Mouse (Mus musculus) B cell, adult 67 days (primary cell): Measurements from ENCODE around the gene Gadd45gip1. TPM values are rescaled to one million over a fixed set of nuclear protein-coding genes. Genes with fewer than 3 reads are reported as not detected.

ENCODE experiments used
- total RNA-seq, 2 experiments: library from RNA; stranded (reverse); gene quantifications; 4 replicates each; pipeline ENCODE4 v1.2.4; 2023

Gadd45gip1 gene
- total RNA-seq: 10 to 100 TPM; 11.6 to 15.1 TPM

GRCm38 (mm10) chr8:84831490-84831889 lies at the start of gene Gadd45gip1:
TSS of gene Gadd45gip1 (plus strand) at chr8:84831522.

GRCm38 (mm10) chr8:84799999-84800831 lies 31.1 kb upstream of the Gadd45gip1 start, which contains the start of gene Nfix:
TSS of gene Nfix (minus strand) at chr8:84800344.

GRCm38 (mm10) chr8:84822723-84823122 lies 8.6 kb upstream of the Gadd45gip1 start, which contains the start of gene Dand5:
TSS of gene Dand5 (minus strand) at chr8:84822823.

GRCm38 (mm10) chr8:84840248-84840999 lies 9.1 kb downstream of the Gadd45gip1 start, which contains the start of gene Rad23a:
TSS of gene Rad23a (minus strand) at chr8:84840665.

GRCm38 (mm10) chr8:84846722-84847572 lies 15.6 kb downstream of the Gadd45gip1 start, which contains the start of gene Calr:
TSS of gene Calr (minus strand) at chr8:84846934.

GRCm38 (mm10) chr8:84856864-84857441 lies 25.6 kb downstream of the Gadd45gip1 start, which contains the start of gene Farsa:
TSS of gene Farsa (plus strand) at chr8:84856989.

GRCm38 (mm10) chr8:84871376-84872308 lies 40.3 kb downstream of the Gadd45gip1 start, which contains the start of gene Syce2:
TSS of gene Syce2 (plus strand) at chr8:84872111.

Other genes starting within 250 kb of the Gadd45gip1 start
- 100 to 1,000 TPM; 226 to 246 TPM for gene Ier2, start 168.7 kb upstream of the Gadd45gip1 start, total RNA-seq
- gene Trmt1, start 145.2 kb upstream of the Gadd45gip1 start, total RNA-seq: 100 to 1,000 TPM; 187 to 197 TPM
- gene Nacc1, start 143.7 kb upstream of the Gadd45gip1 start, total RNA-seq: 10 to 100 TPM; 60.9 to 61.2 TPM
- gene Lyl1, start 130.1 kb upstream of the Gadd45gip1 start, total RNA-seq: 100 to 1,000 TPM; 121 to 155 TPM
- gene G430095P16Rik, start 108.5 kb upstream of the Gadd45gip1 start, total RNA-seq: not detected
- gene Nfix, start 31.2 kb upstream of the Gadd45gip1 start, total RNA-seq: 1 to 10 TPM; 2.1 to 3.5 TPM
- gene Dand5, start 8.7 kb upstream of the Gadd45gip1 start, total RNA-seq: 1 to 10 TPM; 3.7 TPM
- gene Rad23a, start 9.1 kb downstream of the Gadd45gip1 start, total RNA-seq: 10 to 100 TPM; 50.4 to 66.1 TPM
- 100 to 1,000 TPM; 565 to 613 TPM for gene Calr, start 15.4 kb downstream of the Gadd45gip1 start, total RNA-seq
- 10 to 100 TPM; 77.3 to 81.2 TPM for gene Farsa, start 25.5 kb downstream of the Gadd45gip1 start, total RNA-seq
- 1 to 10 TPM; 5.8 to 8.6 TPM for gene Syce2, start 40.6 kb downstream of the Gadd45gip1 start, total RNA-seq
- gene Gcdh, start 62.4 kb downstream of the Gadd45gip1 start, total RNA-seq: 10 to 100 TPM; 22.0 to 32.9 TPM
- gene Klf1, start 70.4 kb downstream of the Gadd45gip1 start, total RNA-seq: not detected
- 10 to 100 TPM; 62.8 to 69.8 TPM for gene Dnase2a, start 77.0 kb downstream of the Gadd45gip1 start, total RNA-seq
- gene Mast1, start 105.8 kb downstream of the Gadd45gip1 start, total RNA-seq: under 1 TPM; 0.30 to 0.32 TPM
- not detected for gene Rtbdn, start 115.5 kb downstream of the Gadd45gip1 start, total RNA-seq
- not detected for gene Gm49661, start 137.9 kb downstream of the Gadd45gip1 start, total RNA-seq
- 10 to 100 TPM; 49.2 to 58.7 TPM for gene Prdx2, start 138.1 kb downstream of the Gadd45gip1 start, total RNA-seq
- 10 to 100 TPM; 35.8 to 48.7 TPM for gene Rnaseh2a, start 138.2 kb downstream of the Gadd45gip1 start, total RNA-seq
- 1,000 to 10,000 TPM in 1 of 2 experiments, 100 to 1,000 TPM in 1; 703 to 1,140 TPM for gene Junb, start 147.2 kb downstream of the Gadd45gip1 start, total RNA-seq
- gene Hook2, start 159.1 kb downstream of the Gadd45gip1 start, total RNA-seq: 1 to 10 TPM; 6.2 to 7.5 TPM
- gene Best2, start 183.0 kb downstream of the Gadd45gip1 start, total RNA-seq: not detected
- gene Asna1, start 193.8 kb downstream of the Gadd45gip1 start, total RNA-seq: 10 to 100 TPM; 74.7 to 77.8 TPM
- 100 to 1,000 TPM; 207 to 213 TPM for gene Trir, start 195.3 kb downstream of the Gadd45gip1 start, total RNA-seq
- gene Tnpo2, start 205.4 kb downstream of the Gadd45gip1 start, total RNA-seq: 10 to 100 TPM; 43.3 to 52.5 TPM
- gene Fbxw9, start 228.5 kb downstream of the Gadd45gip1 start, total RNA-seq: 10 to 100 TPM; 12.4 to 17.5 TPM
- gene Gm5741, start 236.5 kb downstream of the Gadd45gip1 start, total RNA-seq: not detected
- gene Dhps, start 240.2 kb downstream of the Gadd45gip1 start, total RNA-seq: 100 to 1,000 TPM; 112 to 143 TPM
- 10 to 100 TPM; 43.3 to 49.1 TPM for gene Wdr83os, start 249.2 kb downstream of the Gadd45gip1 start, total RNA-seq
- gene Wdr83, start 249.8 kb downstream of the Gadd45gip1 start, total RNA-seq: 10 to 100 TPM; 15.8 to 22.6 TPM